Mouse (Mus musculus) thymus, adult 2 months (tissue): ENCODE data around the gene Itpr2. TPM values are rescaled to one million over a fixed set of nuclear protein-coding genes. Genes with fewer than 3 reads are reported as not detected.
A peak's percentile ranks its signal among the peaks of the same experiment; 100 is the strongest.

ENCODE experiments used
- DNase-seq: peaks from one replicate; pipeline ENCODE4 v3.0.0; 2021
- H3K27ac ChIP-seq: fragments of 200-500 bp; 2 replicates; pipeline ENCODE4 v1.5.1; 2012; ENCODE audit warnings: low read length, control low read depth; ENCODE audit not compliant: control insufficient read depth, insufficient read depth
- H3K27me3 ChIP-seq: fragments of 200-500 bp; 2 replicates; pipeline ENCODE4 v1.6.1; 2012; ENCODE audit warnings: mild to moderate bottlenecking, low read length, moderate library complexity, mixed read lengths; ENCODE audit not compliant: control insufficient read depth, insufficient read depth
- H3K36me3 ChIP-seq: fragments of 200-500 bp; 2 replicates; pipeline ENCODE4 v1.6.1; 2012; ENCODE audit warnings: mild to moderate bottlenecking, low read length, moderate library complexity; ENCODE audit not compliant: control insufficient read depth, insufficient read depth
- H3K4me1 ChIP-seq: fragments of 200-500 bp; replicated peaks from 2 replicates; pipeline ENCODE4 v1.6.1; 2012; ENCODE audit warnings: low read length; ENCODE audit not compliant: control insufficient read depth, insufficient read depth
- H3K4me3 ChIP-seq: fragments of 200-500 bp; 2 replicates; pipeline ENCODE4 v1.5.1; 2012; ENCODE audit warnings: mild to moderate bottlenecking, low read length, control low read depth, moderate library complexity; ENCODE audit not compliant: control insufficient read depth, insufficient read depth
- CTCF ChIP-seq: fragments of 200-500 bp; IDR thresholded peaks from 2 replicates; pipeline ENCODE4 v1.5.1; 2012; ENCODE audit warnings: mild to moderate bottlenecking, control low read depth, low read length, moderate library complexity, borderline replicate concordance; ENCODE audit not compliant: control insufficient read depth, poor library complexity, insufficient read depth; ENCODE audit errors: extremely low read depth
- POLR2A ChIP-seq: fragments of 200-500 bp; IDR thresholded peaks from 2 replicates; pipeline ENCODE4 v1.6.1; 2012; ENCODE audit warnings: mild to moderate bottlenecking, low read length, control low read depth, moderate library complexity; ENCODE audit not compliant: control insufficient read depth, poor library complexity, insufficient read depth; ENCODE audit errors: extremely low read depth
- WGBS: fragments of 180-500 bp; shearing (Covaris S2); methylation state at CpG from one replicate; pipeline ENCODE4 v1.1.7; 2018; 5-methylcytosine and 5-hydroxymethylcytosine counted together
- polyA plus RNA-seq: library from polyadenylated mRNA; depleted of rRNA; stranded (reverse); fragments of >200 nt; gene quantifications from 2 replicates; pipeline ENCODE4 v1.2.3, GENCODE M21; 2012

The Itpr2 gene
- polyA plus RNA-seq, 1 experiment = 60.3 TPM

- no peak overlapping the region for H3K4me3 ChIP-seq
- H3K27ac ChIP-seq = no peak overlapping the region
- H3K36me3 ChIP-seq = no peaks in the 10 kb centered on the region
- no peak for DNase-seq
- no peak for TF ChIP-seq POLR2A
- TF ChIP-seq CTCF = no peak
- no peaks in the 10 kb centered on the region for H3K27me3 ChIP-seq
- H3K4me1 ChIP-seq = peaks cover 38% of the 10 kb centered on the region
- WGBS = 73% methylated on average over 8 of the region's 8 CpGs
Observed at GRCm38 (mm10) chr6:146432218-146432865, 69.7 kb downstream of the Itpr2 start.

- 83% methylated on average over 7 of the region's 7 CpGs for WGBS
- Histone ChIP-seq H3K4me3 (no peak overlapping the region), H3K36me3 (no peaks in the 10 kb centered on the region), H3K27me3 (no peaks in the 10 kb centered on the region), H3K4me1 (peaks cover 38% of the 10 kb centered on the region), H3K27ac (peak overlapping the region; percentile 32; the same call in 1 of the 2 replicates)
- no peak for DNase-seq
- TF ChIP-seq CTCF (no peak), POLR2A (no peak)
Observed at GRCm38 (mm10) chr6:146431777-146432176, 70.2 kb downstream of the Itpr2 start.

- H3K4me3 ChIP-seq = no peak overlapping the region
- no peaks in the 10 kb centered on the region for H3K27me3 ChIP-seq
- DNase-seq = peak; percentile 62
- WGBS = 73% methylated on average over 9 of the region's 9 CpGs
- TF ChIP-seq CTCF (peak; percentile 85), POLR2A (no peak)
- H3K4me1 ChIP-seq = peaks cover 44% of the 10 kb centered on the region
- no peaks in the 10 kb centered on the region; the same call in 1 of the 2 replicates for H3K36me3 ChIP-seq
- no peak overlapping the region for H3K27ac ChIP-seq
Observed at GRCm38 (mm10) chr6:146429694-146430380, 72.2 kb downstream of the Itpr2 start.

- no peak for DNase-seq
- WGBS = 74% methylated on average over 3 of the region's 3 CpGs
- TF ChIP-seq CTCF (no peak), POLR2A (no peak)
- Histone ChIP-seq H3K36me3 (peaks cover 9% of the 10 kb centered on the region), H3K4me3 (no peak overlapping the region), H3K4me1 (peaks cover 27% of the 10 kb centered on the region), H3K27ac (no peak overlapping the region), H3K27me3 (no peaks in the 10 kb centered on the region)
Observed at GRCm38 (mm10) chr6:146424778-146425177, 77.2 kb downstream of the Itpr2 start.

- H3K4me1 ChIP-seq = peaks cover 30% of the 10 kb centered on the region
- 94% methylated on average over 6 of the region's 6 CpGs for WGBS
- H3K36me3 ChIP-seq = peaks cover 9% of the 10 kb centered on the region
- no peak for TF ChIP-seq CTCF
- TF ChIP-seq POLR2A = no peak
- no peak overlapping the region for H3K27ac ChIP-seq
- H3K27me3 ChIP-seq = no peaks in the 10 kb centered on the region
- DNase-seq = no peak
- H3K4me3 ChIP-seq = no peak overlapping the region
Observed at GRCm38 (mm10) chr6:146424326-146424725, 77.7 kb downstream of the Itpr2 start.

GRCm38 (mm10) chr6:146420718-146421117 lies 81.3 kb downstream of the Itpr2 start:
- H3K27me3 ChIP-seq = no peaks in the 10 kb centered on the region

More at GRCm38 (mm10) chr6:146420718-146421117, 81.3 kb downstream of the Itpr2 start:
- DNase-seq = peak; percentile 30
- H3K27ac ChIP-seq = peak overlapping the region; percentile 82
- no peak overlapping the region for H3K4me3 ChIP-seq
- TF ChIP-seq CTCF (no peak), POLR2A (no peak)
- H3K4me1 ChIP-seq = peaks cover 35% of the 10 kb centered on the region
- 12% methylated on average over 6 of the region's 6 CpGs for WGBS
- peaks cover 30% of the 10 kb centered on the region for H3K36me3 ChIP-seq
